Mouse (Mus musculus): ENCODE measurements around the gene Usp8. TPM values are rescaled to one million over a fixed set of nuclear protein-coding genes. Genes with fewer than 3 reads are reported as not detected.

Gene Usp8
- total RNA-seq, 4 experiments from 2014 or later, result 48.5 to 50.3 (median 49.7) TPM

- no peak for DNase-seq (ENCODE audit: low spot score in 2 of 2)
Measured at GRCm38 (mm10) chr2:126801980-126802379, 94.9 kb downstream of the Usp8 start.

Other genes starting within 250 kb of the Usp8 start
- gene Atp8b4, start 206.7 kb upstream of the Usp8 start, total RNA-seq (2022), result under 1 TPM in 1 of 4 experiments, not detected in 3; 0.11 TPM
- gene Slc27a2, start 154.9 kb upstream of the Usp8 start, total RNA-seq (2022), result 1 to 10 TPM; 7.5 to 9.1 (median 8.8) TPM
- gene Hdc, start 88.0 kb upstream of the Usp8 start, total RNA-seq (2022), result 1 to 10 TPM in 3 of 4 experiments, under 1 TPM in 1; 0.94 to 1.6 (median 1.2) TPM
- gene Gabpb1, start 31.0 kb upstream of the Usp8 start, total RNA-seq (2022), result 10 to 100 TPM; 13.8 to 19.2 (median 16.8) TPM
- 1 to 10 TPM in 1 of 4 experiments, under 1 TPM in 2, not detected in 1; 0.40 to 1.1 (median 0.68) TPM for gene Usp50, start 76.1 kb downstream of the Usp8 start, total RNA-seq (2022)
- gene Trpm7, start 168.9 kb downstream of the Usp8 start, total RNA-seq (2022), result 10 to 100 TPM; 34.5 to 41.1 (median 37.3) TPM
- 10 to 100 TPM; 25.7 to 31.8 (median 26.8) TPM for gene Sppl2a, start 225.9 kb downstream of the Usp8 start, total RNA-seq (2022)